Mouse (Mus musculus): ENCODE data around the gene Gm9376. TPM values are rescaled to one million over a fixed set of nuclear protein-coding genes. Genes with fewer than 3 reads are reported as not detected.

Gene Gm9376
- polyA plus RNA-seq, 1 experiment from 2014 or later: not detected

- H3K27ac ChIP-seq (replicated peaks; ENCODE audit: low read depth, low read length): no peak overlapping the region
- DNase-seq (no peak), ATAC-seq (ENCODE audit: low FRiP score, low TSS enrichment) (no peak)
- H3K9ac ChIP-seq (replicated peaks; ENCODE audit: low read length): no peak overlapping the region
- H3K27me3 ChIP-seq (ENCODE audit: control insufficient read depth, insufficient read depth, low read length): no peaks in the 10 kb centered on the region
- no peaks in the 10 kb centered on the region for H3K9me3 ChIP-seq (ENCODE audit: control insufficient read depth, low read length)
- no peak overlapping the region for H3K4me2 ChIP-seq (ENCODE audit: low read length)
- WGBS: 85% methylated on average over 6 of the region's 6 CpGs
- H3K36me3 ChIP-seq (ENCODE audit: control insufficient read depth, insufficient read depth, low read length): no peaks in the 10 kb centered on the region
- no peak overlapping the region for H3K4me3 ChIP-seq (replicated peaks; ENCODE audit: low read depth, low read length)
- H3K4me1 ChIP-seq (ENCODE audit: control insufficient read depth, insufficient read depth, low read length): no peaks in the 10 kb centered on the region
Observed at GRCm38 (mm10) chr14:118272594-118273555, 6.1 kb downstream of the Gm9376 start.

GRCm38 (mm10) chr14:118277704-118278498 is 11.1 kb downstream of the Gm9376 start:
- Histone ChIP-seq H3K4me3 (replicated peaks; ENCODE audit: low read depth, low read length) (no peak overlapping the region), H3K9ac (replicated peaks; ENCODE audit: low read length) (no peak overlapping the region), H3K4me2 (ENCODE audit: low read length) (no peak overlapping the region), H3K27me3 (ENCODE audit: control insufficient read depth, insufficient read depth, low read length) (no peaks in the 10 kb centered on the region), H3K27ac (replicated peaks; ENCODE audit: low read depth, low read length) (no peak overlapping the region), H3K9me3 (ENCODE audit: control insufficient read depth, low read length) (peaks cover 11% of the 10 kb centered on the region; the same call in 1 of the 2 replicates), H3K4me1 (ENCODE audit: control insufficient read depth, insufficient read depth, low read length) (no peaks in the 10 kb centered on the region), H3K36me3 (ENCODE audit: control insufficient read depth, insufficient read depth, low read length) (no peaks in the 10 kb centered on the region)
- 90% methylated on average over 7 of the region's 7 CpGs for WGBS
- ATAC-seq (ENCODE audit: low FRiP score, low TSS enrichment): no peak
- no peak for DNase-seq

GRCm38 (mm10) chr14:118282272-118282671 is 15.5 kb downstream of the Gm9376 start:
- Histone ChIP-seq H3K27me3 (ENCODE audit: control insufficient read depth, insufficient read depth, low read length) (no peaks in the 10 kb centered on the region), H3K27ac (replicated peaks; ENCODE audit: low read depth, low read length) (no peak overlapping the region), H3K4me3 (replicated peaks; ENCODE audit: low read depth, low read length) (no peak overlapping the region), H3K4me1 (ENCODE audit: control insufficient read depth, insufficient read depth, low read length) (no peaks in the 10 kb centered on the region), H3K9ac (replicated peaks; ENCODE audit: low read length) (no peak overlapping the region), H3K9me3 (ENCODE audit: control insufficient read depth, low read length) (peaks cover 11% of the 10 kb centered on the region; the same call in 1 of the 2 replicates), H3K36me3 (ENCODE audit: control insufficient read depth, insufficient read depth, low read length) (no peaks in the 10 kb centered on the region), H3K4me2 (ENCODE audit: low read length) (no peak overlapping the region)
- ATAC-seq (ENCODE audit: low FRiP score, low TSS enrichment) (no peak), DNase-seq (no peak)
- 94% methylated on average over 3 of the region's 3 CpGs for WGBS

GRCm38 (mm10) chr14:118282917-118283316 is 16.2 kb downstream of the Gm9376 start:
- Histone ChIP-seq H3K27me3 (ENCODE audit: control insufficient read depth, insufficient read depth, low read length) (no peaks in the 10 kb centered on the region), H3K9me3 (ENCODE audit: control insufficient read depth, low read length) (peaks cover 11% of the 10 kb centered on the region; the same call in 1 of the 2 replicates), H3K9ac (replicated peaks; ENCODE audit: low read length) (no peak overlapping the region), H3K4me3 (replicated peaks; ENCODE audit: low read depth, low read length) (no peak overlapping the region), H3K4me2 (ENCODE audit: low read length) (no peak overlapping the region), H3K27ac (replicated peaks; ENCODE audit: low read depth, low read length) (no peak overlapping the region), H3K36me3 (ENCODE audit: control insufficient read depth, insufficient read depth, low read length) (no peaks in the 10 kb centered on the region), H3K4me1 (ENCODE audit: control insufficient read depth, insufficient read depth, low read length) (no peaks in the 10 kb centered on the region)
- no peak for ATAC-seq (ENCODE audit: low FRiP score, low TSS enrichment)
- 87% methylated on average over 14 of the region's 14 CpGs for WGBS
- DNase-seq: no peak

GRCm38 (mm10) chr14:118286096-118286495 is 19.3 kb downstream of the Gm9376 start:
- Histone ChIP-seq H3K36me3 (ENCODE audit: control insufficient read depth, insufficient read depth, low read length) (no peaks in the 10 kb centered on the region), H3K27me3 (ENCODE audit: control insufficient read depth, insufficient read depth, low read length) (no peaks in the 10 kb centered on the region), H3K27ac (replicated peaks; ENCODE audit: low read depth, low read length) (no peak overlapping the region), H3K4me2 (ENCODE audit: low read length) (no peak overlapping the region), H3K4me1 (ENCODE audit: control insufficient read depth, insufficient read depth, low read length) (no peaks in the 10 kb centered on the region), H3K9ac (replicated peaks; ENCODE audit: low read length) (no peak overlapping the region), H3K4me3 (replicated peaks; ENCODE audit: low read depth, low read length) (no peak overlapping the region), H3K9me3 (ENCODE audit: control insufficient read depth, low read length) (no peaks in the 10 kb centered on the region)
- no peak for ATAC-seq (ENCODE audit: low FRiP score, low TSS enrichment)
- 93% methylated on average over 2 of the region's 2 CpGs for WGBS
- DNase-seq: no peak

- WGBS: 91% methylated on average over 8 of the region's 8 CpGs
Observed at GRCm38 (mm10) chr14:118289133-118289532, 22.4 kb downstream of the Gm9376 start.

GRCm38 (mm10) chr14:118290009-118290408 is 23.2 kb downstream of the Gm9376 start:
- Histone ChIP-seq H3K9me3 (ENCODE audit: control insufficient read depth, low read length) (no peaks in the 10 kb centered on the region), H3K27me3 (ENCODE audit: control insufficient read depth, insufficient read depth, low read length) (no peaks in the 10 kb centered on the region), H3K4me3 (replicated peaks; ENCODE audit: low read depth, low read length) (no peak overlapping the region), H3K36me3 (ENCODE audit: control insufficient read depth, insufficient read depth, low read length) (no peaks in the 10 kb centered on the region), H3K27ac (replicated peaks; ENCODE audit: low read depth, low read length) (no peak overlapping the region), H3K9ac (replicated peaks; ENCODE audit: low read length) (no peak overlapping the region), H3K4me1 (ENCODE audit: control insufficient read depth, insufficient read depth, low read length) (no peaks in the 10 kb centered on the region), H3K4me2 (ENCODE audit: low read length) (no peak overlapping the region)
- ATAC-seq (ENCODE audit: low FRiP score, low TSS enrichment) (no peak), DNase-seq (no peak)
- WGBS: 98% methylated on average over 6 of the region's 6 CpGs

More at GRCm38 (mm10) chr14:118289133-118289532, 22.4 kb downstream of the Gm9376 start:
- no peaks in the 10 kb centered on the region for H3K9me3 ChIP-seq (ENCODE audit: control insufficient read depth, low read length)
- H3K36me3 ChIP-seq (ENCODE audit: control insufficient read depth, insufficient read depth, low read length): no peaks in the 10 kb centered on the region
- H3K4me2 ChIP-seq (ENCODE audit: low read length): no peak overlapping the region
- H3K9ac ChIP-seq (replicated peaks; ENCODE audit: low read length): no peak overlapping the region
- H3K4me1 ChIP-seq (ENCODE audit: control insufficient read depth, insufficient read depth, low read length): no peaks in the 10 kb centered on the region
- no peak overlapping the region for H3K4me3 ChIP-seq (replicated peaks; ENCODE audit: low read depth, low read length)
- no peak overlapping the region for H3K27ac ChIP-seq (replicated peaks; ENCODE audit: low read depth, low read length)
- no peaks in the 10 kb centered on the region for H3K27me3 ChIP-seq (ENCODE audit: control insufficient read depth, insufficient read depth, low read length)
- ATAC-seq (ENCODE audit: low FRiP score, low TSS enrichment) (no peak), DNase-seq (no peak)

GRCm38 (mm10) chr14:118302606-118303005 is 35.8 kb downstream of the Gm9376 start:
- ATAC-seq (ENCODE audit: low FRiP score, low TSS enrichment): no peak
- H3K4me1 ChIP-seq (ENCODE audit: control insufficient read depth, insufficient read depth, low read length): no peaks in the 10 kb centered on the region
- H3K36me3 ChIP-seq (ENCODE audit: control insufficient read depth, insufficient read depth, low read length): no peaks in the 10 kb centered on the region
- 70% methylated on average over 14 of the region's 14 CpGs for WGBS
- H3K27ac ChIP-seq (replicated peaks; ENCODE audit: low read depth, low read length): no peak overlapping the region
- H3K4me3 ChIP-seq (replicated peaks; ENCODE audit: low read depth, low read length): no peak overlapping the region
- H3K27me3 ChIP-seq (ENCODE audit: control insufficient read depth, insufficient read depth, low read length): no peaks in the 10 kb centered on the region
- H3K4me2 ChIP-seq (ENCODE audit: low read length): no peak overlapping the region
- no peak overlapping the region for H3K9ac ChIP-seq (replicated peaks; ENCODE audit: low read length)
- H3K9me3 ChIP-seq (ENCODE audit: control insufficient read depth, low read length): no peaks in the 10 kb centered on the region
- peak; percentile 26 for DNase-seq

Data from midbrain, embryonic 14.5 days (tissue).